Mouse (Mus musculus) ES-E14 (cell line): ENCODE measurements around the gene Nr2e3.

ENCODE experiments used
- CHD2 ChIP-seq: IDR thresholded peaks from 2 replicates; pipeline ENCODE4 v1.6.1; 2014; ENCODE audit warnings: mild to moderate bottlenecking, low read depth, low read length, inconsistent platforms
- HCFC1 ChIP-seq: IDR thresholded peaks from 2 replicates; pipeline ENCODE4 v1.6.1; 2012; ENCODE audit warnings: low read length, inconsistent platforms, borderline replicate concordance; ENCODE audit not compliant: insufficient read depth
- MAFK ChIP-seq: IDR thresholded peaks from 2 replicates; pipeline ENCODE4 v1.6.1; 2014; ENCODE audit warnings: mild to moderate bottlenecking, low read depth, low read length, inconsistent platforms; ENCODE audit not compliant: insufficient read depth
- ZC3H11A ChIP-seq: IDR thresholded peaks from 2 replicates; pipeline ENCODE4 v1.6.1; 2012; ENCODE audit warnings: low read depth, mild to moderate bottlenecking, inconsistent platforms, low read length, borderline replicate concordance
- ZNF384 ChIP-seq: IDR thresholded peaks from 2 replicates; pipeline ENCODE4 v1.6.1; 2012; ENCODE audit warnings: low read depth, low read length, inconsistent platforms

- TF ChIP-seq CHD2 (no peak), MAFK (0 out of 2 replicates have a peak, but pooled peaks have one; percentile 33), ZNF384 (no peak), HCFC1 (0 out of 2 replicates have a peak, but pooled peaks have one; percentile 23), ZC3H11A (peak; percentile 83)
These were observed 1.2 kb downstream of the Nr2e3 start for GRCm38 (mm10) chr9:59959276-59959675.
